Mouse (Mus musculus): ENCODE results near the gene Pld4.

DNA sequence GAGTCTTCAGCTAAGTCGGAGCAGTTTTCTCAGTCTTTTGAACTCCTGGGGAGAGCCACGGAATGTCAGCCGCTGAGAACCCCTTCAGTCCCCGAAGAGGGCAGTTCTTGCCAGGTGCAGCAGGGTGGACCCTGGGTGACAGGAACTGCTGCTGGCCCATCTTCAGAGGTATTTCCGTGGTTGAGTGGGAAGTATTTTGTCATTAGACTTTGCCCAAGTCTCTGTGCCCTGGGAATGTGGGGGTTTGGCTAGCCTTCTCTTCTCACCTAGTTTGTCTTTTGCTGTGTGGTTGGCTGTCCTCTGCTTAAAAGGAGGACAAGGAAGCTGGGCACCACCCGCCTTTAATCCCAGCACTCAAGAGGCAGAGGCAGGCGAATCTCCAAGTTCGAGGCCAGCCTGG is 49.2 kb downstream of the Pld4 start:
- TF ChIP-seq POLR2A (IDR thresholded peaks at IDR 0.05; ENCODE audit: borderline replicate concordance, insufficient read depth, low read length) (no peak), CTCF (IDR thresholded peaks at IDR 0.05; ENCODE audit: borderline replicate concordance, insufficient read depth, low read depth, low read length) (no peak)
